Mouse (Mus musculus) MEL (cell line): ENCODE results near the gene Btbd16. TPM values are rescaled to one million over a fixed set of nuclear protein-coding genes. Genes with fewer than 3 reads are reported as not detected.

Experiments used
- DNase-seq: peaks from one replicate; pipeline ENCODE4 v3.0.0; 2011; ENCODE audit warnings: low read depth, low spot score
- H3K27ac ChIP-seq: 2 replicates; pipeline ENCODE4 v1.5.1; 2012; ENCODE audit warnings: low read depth, mild to moderate bottlenecking, control low read depth, low read length, moderate library complexity; ENCODE audit not compliant: control insufficient read depth
- H3K27me3 ChIP-seq, 2 experiments: fragments of 150-350 bp in 1 of 2; sonication (generic) in 1 of 2; 2 replicates each; pipeline ENCODE4 v1.6.1; 2012; ENCODE audit warnings: low read length in 2 of 2, mild to moderate bottlenecking in 2 of 2, improper control_type of control experiment in 1 of 2, moderate library complexity in 1 of 2; ENCODE audit not compliant: insufficient read depth in 2 of 2, control insufficient read depth in 1 of 2
- H3K36me3 ChIP-seq, 2 experiments: 2 replicates each; pipeline ENCODE4 v1.6.1; 2012 to 2014; ENCODE audit warnings: low read length in 2 of 2, improper control_type of control experiment in 1 of 2, inconsistent platforms in 1 of 2, mild to moderate bottlenecking in 1 of 2; ENCODE audit not compliant: insufficient read depth in 2 of 2, control insufficient read depth in 1 of 2
- H3K4me1 ChIP-seq, 2 experiments: fragments of 150-350 bp in 1 of 2; sonication (generic) in 1 of 2; 2 replicates each; pipeline ENCODE4 v1.6.1; 2012; ENCODE audit warnings: low read length in 2 of 2, improper control_type of control experiment in 1 of 2, mild to moderate bottlenecking in 1 of 2; ENCODE audit not compliant: insufficient read depth in 2 of 2, control insufficient read depth in 1 of 2
- H3K4me3 ChIP-seq, 2 experiments: fragments of 150-350 bp in 1 of 2; sonication (generic) in 1 of 2; 2 replicates each; pipeline ENCODE4 v1.5.1; 2012; ENCODE audit warnings: low read depth in 2 of 2, low read length in 2 of 2, mild to moderate bottlenecking in 2 of 2, moderate library complexity in 2 of 2, control low read depth in 1 of 2, improper control_type of control experiment in 1 of 2; ENCODE audit not compliant: control insufficient read depth in 1 of 2, insufficient read depth in 1 of 2
- H3K79me2 ChIP-seq: 2 replicates; pipeline ENCODE4 v1.6.1; 2012; ENCODE audit warnings: mild to moderate bottlenecking, low read length, moderate library complexity; ENCODE audit not compliant: control insufficient read depth, poor library complexity, insufficient read depth
- H3K9ac ChIP-seq: 2 replicates; pipeline ENCODE4 v1.6.1; 2012; ENCODE audit warnings: low read depth, mild to moderate bottlenecking, control low read depth, low read length, moderate library complexity; ENCODE audit not compliant: control insufficient read depth, poor library complexity, severe bottlenecking
- H3K9me3 ChIP-seq: fragments of 150-350 bp; sonication (generic); replicated peaks from 2 replicates; pipeline ENCODE4 v1.6.1; 2012; ENCODE audit warnings: mild to moderate bottlenecking, low read length, improper control_type of control experiment, moderate library complexity; ENCODE audit not compliant: insufficient read depth
- BHLHE40 ChIP-seq: IDR thresholded peaks from 2 replicates; pipeline ENCODE4 v1.6.1; 2012; ENCODE audit warnings: low read depth, mild to moderate bottlenecking, inconsistent platforms, low read length, improper control_type of control experiment, borderline replicate concordance
- CHD1 ChIP-seq: IDR thresholded peaks from 2 replicates; pipeline ENCODE4 v1.6.1; 2012; ENCODE audit warnings: low read depth, mild to moderate bottlenecking, inconsistent platforms, low read length, improper control_type of control experiment
- CHD2 ChIP-seq: IDR thresholded peaks from 2 replicates; pipeline ENCODE4 v1.6.1; 2011; ENCODE audit warnings: low read length, improper control_type of control experiment
- ETS1 ChIP-seq: IDR thresholded peaks from 2 replicates; pipeline ENCODE4 v1.6.1; 2012; ENCODE audit warnings: low read depth, mild to moderate bottlenecking, inconsistent platforms, low read length, improper control_type of control experiment, moderate library complexity
- GABPA ChIP-seq: IDR thresholded peaks from 2 replicates; pipeline ENCODE4 v1.6.1; 2012; ENCODE audit warnings: low read depth, mild to moderate bottlenecking, inconsistent platforms, low read length, improper control_type of control experiment, moderate library complexity
- GATA1 ChIP-seq: IDR thresholded peaks from 2 replicates; pipeline ENCODE4 v1.6.1; 2011; ENCODE audit warnings: low read depth, low read length, improper control_type of control experiment
- HCFC1 ChIP-seq: IDR thresholded peaks from 2 replicates; pipeline ENCODE4 v1.6.1; 2012; ENCODE audit warnings: low read depth, mild to moderate bottlenecking, inconsistent platforms, low read length, improper control_type of control experiment, moderate library complexity
- MAFK ChIP-seq: IDR thresholded peaks from 2 replicates; pipeline ENCODE4 v1.6.1; 2011; ENCODE audit warnings: low read depth, mild to moderate bottlenecking, low read length, improper control_type of control experiment, borderline replicate concordance
- MAZ ChIP-seq: IDR thresholded peaks from 2 replicates; pipeline ENCODE4 v1.6.1; 2012; ENCODE audit warnings: low read depth, mild to moderate bottlenecking, inconsistent platforms, low read length, improper control_type of control experiment
- MEF2A ChIP-seq: IDR thresholded peaks from 2 replicates; pipeline ENCODE4 v1.6.1; 2014; ENCODE audit warnings: low read depth, mild to moderate bottlenecking, inconsistent platforms, low read length, improper control_type of control experiment; ENCODE audit not compliant: poor library complexity, insufficient replicate concordance, severe bottlenecking; ENCODE audit errors: extremely low read depth
- MXI1 ChIP-seq: IDR thresholded peaks from 2 replicates; pipeline ENCODE4 v1.6.1; 2011; ENCODE audit warnings: mild to moderate bottlenecking, low read depth, low read length, improper control_type of control experiment
- MYB ChIP-seq: IDR thresholded peaks from 2 replicates; pipeline ENCODE4 v1.6.1; 2011; ENCODE audit warnings: mild to moderate bottlenecking, low read depth, low read length, improper control_type of control experiment
- MYC ChIP-seq: IDR thresholded peaks from 2 replicates; pipeline ENCODE4 v1.6.1; 2011; ENCODE audit warnings: low read depth, mild to moderate bottlenecking, low read length, improper control_type of control experiment, moderate library complexity
- NELFE ChIP-seq: IDR thresholded peaks from 2 replicates; pipeline ENCODE4 v1.6.1; 2011; ENCODE audit warnings: low read depth, low read length, improper control_type of control experiment
- NRF1 ChIP-seq: IDR thresholded peaks from 2 replicates; pipeline ENCODE4 v1.6.1; 2014; ENCODE audit warnings: low read depth, mild to moderate bottlenecking, inconsistent platforms, low read length, improper control_type of control experiment, moderate library complexity; ENCODE audit not compliant: poor library complexity, insufficient read depth, severe bottlenecking
- POLR2A ChIP-seq, 2 experiments: IDR thresholded peaks; 2 replicates each; pipeline ENCODE4 v1.6.1; 2011 to 2012; ENCODE audit warnings: low read length in 2 of 2, mild to moderate bottlenecking in 2 of 2, control low read depth in 1 of 2, improper control_type of control experiment in 1 of 2, low read depth in 1 of 2, moderate library complexity in 1 of 2; ENCODE audit not compliant: control insufficient read depth in 1 of 2, insufficient read depth in 1 of 2, poor library complexity in 1 of 2
- SMC3 ChIP-seq: IDR thresholded peaks from 2 replicates; pipeline ENCODE4 v1.6.1; 2011; ENCODE audit warnings: low read depth, low read length, improper control_type of control experiment
- TBP ChIP-seq: IDR thresholded peaks from 2 replicates; pipeline ENCODE4 v1.8.0; 2011; ENCODE audit warnings: low read depth, low read length, improper control_type of control experiment
- USF1 ChIP-seq: IDR thresholded peaks from 2 replicates; pipeline ENCODE4 v1.6.1; 2014; ENCODE audit warnings: low read depth, mild to moderate bottlenecking, inconsistent platforms, low read length, improper control_type of control experiment, moderate library complexity
- ZNF384 ChIP-seq: IDR thresholded peaks from 2 replicates; pipeline ENCODE4 v1.6.1; 2012; ENCODE audit warnings: low read depth, mild to moderate bottlenecking, inconsistent platforms, low read length, improper control_type of control experiment
- polyA plus RNA-seq, 2 experiments: library from polyadenylated mRNA; stranded (reverse) in 1 of 2; unstranded in 1 of 2; fragments of >175 nt in 1 of 2; fragments of >200 nt in 1 of 2; gene quantifications; 2 replicates each; pipeline versions ENCODE4 v1.2.1 to v1.2.4; 2012; ENCODE audit warnings: low replicate concordance in 2 of 2, low read depth in 1 of 2; ENCODE audit not compliant: insufficient read length in 2 of 2, insufficient read depth in 1 of 2, missing spikeins in 1 of 2
- total RNA-seq: library from RNA; depleted of rRNA; stranded (reverse); fragments of 300-350 nt; gene quantifications from 2 replicates; pipeline ENCODE4 v1.2.3, GENCODE M21; 2012

Btbd16 gene
- total and polyA plus RNA-seq, 3 experiments = 0.71 to 0.89 TPM; not detected in 1

- TF ChIP-seq MAFK = no peak
- TF ChIP-seq, all 39 proteins: peak for 0
- no peak for DNase-seq
- Histone ChIP-seq H3K27me3 (no peaks in the 10 kb centered on the region), H3K4me3 (no peak overlapping the region), H3K36me3 (no peaks in the 10 kb centered on the region), H3K9ac (no peak overlapping the region), H3K4me1 (no peaks in the 10 kb centered on the region), H3K27ac (no peak overlapping the region), H3K9me3 (no peaks in the 10 kb centered on the region), H3K79me2 (no peaks in the 10 kb centered on the region)
Measured at GRCm38 (mm10) chr7:130804991-130805390, 31.1 kb downstream of the Btbd16 start.

- TF ChIP-seq NRF1 = no peak
- TF ChIP-seq MXI1 = no peak
- no peak for TF ChIP-seq ZNF384
- no peak for TF ChIP-seq MEF2A
- TF ChIP-seq GABPA = no peak
- no peak for TF ChIP-seq HCFC1
- no peak for TF ChIP-seq ETS1
- no peak for TF ChIP-seq MYB
- no peak for TF ChIP-seq POLR2A (IDR thresholded peaks at IDR 0.05; ENCODE audit: control insufficient read depth in 1 of 2, insufficient read depth in 1 of 2, low read depth in 1 of 2, low read length in 2 of 2, poor library complexity in 1 of 2)
- no peak for TF ChIP-seq MYC
- no peak for TF ChIP-seq CHD1
- no peak for TF ChIP-seq NELFE
- no peak for TF ChIP-seq SMC3
- TF ChIP-seq MAFK = no peak
- no peak for TF ChIP-seq BHLHE40
- TF ChIP-seq GATA1 = no peak
- no peak for TF ChIP-seq TBP
- TF ChIP-seq USF1 = no peak
- TF ChIP-seq MAZ = no peak
- TF ChIP-seq CHD2 = no peak
- TF ChIP-seq, all 39 proteins: peak for 0
- Histone ChIP-seq H3K27me3 (no peaks in the 10 kb centered on the region), H3K27ac (no peak overlapping the region), H3K9ac (no peak overlapping the region), H3K36me3 (no peaks in the 10 kb centered on the region), H3K4me3 (no peak overlapping the region), H3K4me1 (no peaks in the 10 kb centered on the region), H3K9me3 (no peaks in the 10 kb centered on the region), H3K79me2 (no peaks in the 10 kb centered on the region)
- DNase-seq = no peak
Measured at GRCm38 (mm10) chr7:130807749-130808148, 33.9 kb downstream of the Btbd16 start.
